Mouse (Mus musculus) cerebellum, adult 11-12 months (tissue): ENCODE measurements around the gene Olfr532.
"Not testable (repeated sequence)": the region's sequence is repeated elsewhere in the genome, so short reads cannot be mapped to it uniquely, and the experiment has no call there.

Experiments
- DNase-seq: peaks from one replicate; pipeline ENCODE4 v3.0.0; 2022

Olfr532 gene

GRCm38 (mm10) chr7:140421539-140421938 is at the start of gene Olfr532:
Gene Olfr532 (minus strand): TSS chr7:140421639.
- no peak for DNase-seq

- not testable (repeated sequence) for DNase-seq
Observed at GRCm38 (mm10) chr7:140463070-140463469, 41.6 kb upstream of the Olfr532 start, which contains the start of gene Olfr533. Gene Olfr533 (plus strand): TSS chr7:140463370.

- no peak for DNase-seq
Observed at GRCm38 (mm10) chr7:140443141-140443540, 21.7 kb upstream of the Olfr532 start.

GRCm38 (mm10) chr7:140402818-140403217 is 18.6 kb downstream of the Olfr532 start, which contains the start of gene Olfr531:
Gene Olfr531 (minus strand): TSS chr7:140402918.
- DNase-seq, result no peak

- DNase-seq, result no peak
Observed at GRCm38 (mm10) chr7:140376911-140377310, 44.5 kb downstream of the Olfr532 start.

- DNase-seq, result no peak
Observed at GRCm38 (mm10) chr7:140376231-140376630, 45.2 kb downstream of the Olfr532 start, which contains the start of gene Olfr530. Gene Olfr530 (minus strand): TSS chr7:140376331.

- DNase-seq, result no peak
Observed at GRCm38 (mm10) chr7:140374300-140374699, 47.1 kb downstream of the Olfr532 start.
